In the genomic region with DNA sequence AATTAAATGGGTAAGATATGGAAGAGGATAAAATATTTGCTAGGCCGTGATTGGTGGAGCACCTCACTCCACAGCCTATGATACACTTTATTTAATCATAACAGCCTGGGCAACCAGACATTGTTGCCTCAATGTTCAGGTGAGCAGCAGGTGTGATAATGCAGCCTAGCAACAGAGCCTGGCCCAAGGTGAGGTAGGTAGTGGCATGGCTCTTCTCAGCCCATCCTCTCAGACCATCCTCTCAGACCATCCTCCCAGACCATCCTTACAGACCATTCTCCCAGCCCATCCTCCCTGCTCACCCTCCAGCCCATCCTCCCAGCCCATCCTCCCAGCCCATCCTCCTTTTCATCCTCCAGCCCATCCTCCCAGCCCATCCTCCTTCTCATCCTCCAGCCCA, we compare ENCODE assay signal across 15 mouse cellular contexts.
"Had no signal": no experiment of that assay in that cellular context is flagged by ENCODE, and none has a peak within 500 bp of the region (broad histone marks: within the 10 kb centered on the region; RNA-seq: fewer than 3 reads in every experiment).

No protein-coding gene starts in this region.

- H3K27me3 ChIP-seq: midbrain, embryonic 12.5 days; neural tube, embryonic 12.5 days; stomach, embryonic 15.5 days had no signal

- H3K36me3 ChIP-seq: midbrain, embryonic 10.5 days; midbrain, embryonic 12.5 days; neural tube, embryonic 12.5 days; stomach, embryonic 15.5 days had no signal

- H3K4me1 ChIP-seq: midbrain, embryonic 12.5 days had no signal

- H3K4me3 ChIP-seq: midbrain, embryonic 10.5 days; midbrain, embryonic 12.5 days; neural tube, embryonic 12.5 days; stomach, embryonic 15.5 days had no signal

- H3K9me3 ChIP-seq: midbrain, embryonic 10.5 days; midbrain, embryonic 12.5 days; neural tube, embryonic 12.5 days; stomach, embryonic 15.5 days had no signal

- DNase-seq: lung, adult 18-20 months; lung, embryonic 14.5 days; lung, postnatal 10 days; lung, postnatal 4 days; midbrain, embryonic 14.5 days; right cerebral cortex, postnatal 14 days; thymus, adult 18-20 months; thymus, postnatal 14 days; thymus, postnatal 36 days had no signal

- H3K27ac ChIP-seq: liver, embryonic 14.5 days; midbrain, embryonic 10.5 days; midbrain, embryonic 12.5 days; neural tube, embryonic 12.5 days; stomach, embryonic 15.5 days; stomach, postnatal 0 days had no signal
